Mouse (Mus musculus) liver, embryonic 14.5 days (tissue): Measurements from ENCODE around the gene Tbc1d17.

Source experiments
- CTCF ChIP-seq: IDR thresholded peaks from 2 replicates; pipeline ENCODE4 v1.5.1; 2016; ENCODE audit warnings: antibody characterized with exemption, low read depth, control low read depth
- EP300 ChIP-seq: IDR thresholded peaks from 2 replicates; pipeline ENCODE4 v1.6.1; 2016; ENCODE audit warnings: antibody characterized with exemption, low read depth

DNA sequence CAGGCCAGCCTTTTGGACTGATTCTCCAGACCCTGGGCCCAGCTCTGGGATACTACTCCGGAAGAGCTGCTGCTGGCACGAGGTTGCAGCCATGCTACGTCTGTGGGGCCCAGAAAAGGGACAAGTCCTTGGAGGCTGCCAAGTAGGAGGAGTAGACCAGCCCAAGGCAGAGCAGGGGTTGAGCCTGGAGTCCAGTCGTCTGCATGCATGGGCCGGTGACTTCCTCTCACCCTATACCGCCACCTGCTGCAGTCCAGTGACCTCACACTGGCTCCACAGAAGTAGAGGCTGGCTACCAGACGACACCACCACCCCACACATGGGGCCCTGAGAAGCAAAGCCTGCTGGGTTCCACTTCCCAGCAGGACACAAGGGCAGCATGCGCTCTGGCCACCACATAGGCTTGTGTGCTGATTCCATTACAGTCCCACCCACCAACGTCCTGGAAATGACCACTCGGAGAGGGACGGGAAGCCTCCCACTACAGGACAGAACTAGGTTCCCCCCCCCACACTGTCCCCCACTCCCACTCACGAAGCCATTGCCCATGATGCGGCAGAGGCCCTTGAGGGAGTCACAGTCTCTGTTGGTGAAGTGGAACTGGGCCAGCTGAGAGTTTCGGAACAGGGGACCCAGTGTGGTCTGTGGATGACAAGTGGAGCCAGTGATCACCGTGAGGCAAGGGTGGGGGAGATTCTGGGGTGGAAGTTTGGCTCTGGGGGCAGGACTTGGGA, 17.6 kb upstream of the Tbc1d17 start:
- TF ChIP-seq CTCF (peak; percentile 52), EP300 (no peak)
